Mouse (Mus musculus) liver, embryonic 14.5 days (tissue): Measurements from ENCODE around the gene Bcl11a. TPM values are rescaled to one million over a fixed set of nuclear protein-coding genes. Genes with fewer than 3 reads are reported as not detected.

Experiments
- ATAC-seq: fragments of 200-750 bp; cut with Nextera tagmentation; 2 replicates; pipeline ENCODE4 v1.8.0; 2017; ENCODE audit warnings: moderate number of reproducible peaks, mild to moderate bottlenecking, moderate library complexity; ENCODE audit not compliant: insufficient read depth
- DNase-seq, 3 experiments: peaks; one replicate each; pipeline ENCODE4 v3.0.0-alpha.2; 2012 to 2013; ENCODE audit warnings: low read depth in 3 of 3, low spot score in 3 of 3
- H3K27ac ChIP-seq: fragments of 300-500 bp; sonication (generic); 2 replicates; pipeline ENCODE4 v1.5.1; 2014; ENCODE audit warnings: moderate library complexity, mild to moderate bottlenecking, control low read depth, inconsistent platforms
- H3K27me3 ChIP-seq: fragments of 300-500 bp; sonication (generic); 2 replicates; pipeline ENCODE4 v1.6.1; 2014; ENCODE audit warnings: mild to moderate bottlenecking, low read length, moderate library complexity; ENCODE audit not compliant: control insufficient read depth, insufficient read depth
- H3K36me3 ChIP-seq: fragments of 300-500 bp; sonication (generic); replicated peaks from 2 replicates; pipeline ENCODE4 v1.6.1; 2014; ENCODE audit warnings: low read depth; ENCODE audit not compliant: control insufficient read depth, insufficient read depth
- H3K4me1 ChIP-seq, 2 experiments: fragments of 200-500 bp in 1 of 2; fragments of 300-500 bp in 1 of 2; sonication (generic) in 1 of 2; replicated peaks; 2 replicates each; pipeline ENCODE4 v1.6.1; 2012 to 2014; ENCODE audit warnings: antibody characterized with exemption in 1 of 2, inconsistent platforms in 1 of 2, low read length in 1 of 2; ENCODE audit not compliant: control insufficient read depth in 2 of 2, insufficient read depth in 2 of 2
- H3K4me2 ChIP-seq: fragments of 300-500 bp; sonication (generic); 2 replicates; pipeline ENCODE4 v1.6.1; 2014; ENCODE audit warnings: low read depth, mild to moderate bottlenecking, control low read depth, moderate library complexity
- H3K4me3 ChIP-seq, 2 experiments: fragments of 200-500 bp in 1 of 2; fragments of 300-500 bp in 1 of 2; sonication (generic) in 1 of 2; 2 replicates each; pipeline ENCODE4 v1.5.1; 2012 to 2014; ENCODE audit warnings: low read depth in 2 of 2, low read length in 2 of 2, mild to moderate bottlenecking in 2 of 2, control low read depth in 1 of 2, inconsistent platforms in 1 of 2, moderate library complexity in 1 of 2; ENCODE audit not compliant: insufficient read depth in 1 of 2
- H3K9ac ChIP-seq: fragments of 300-500 bp; sonication (generic); replicated peaks from 2 replicates; pipeline ENCODE4 v1.6.1; 2014; ENCODE audit warnings: mild to moderate bottlenecking, control low read depth, moderate library complexity
- H3K9me3 ChIP-seq: fragments of 300-500 bp; sonication (generic); 2 replicates; pipeline ENCODE4 v1.6.1; 2016; ENCODE audit warnings: low read length, mixed read lengths; ENCODE audit not compliant: control insufficient read depth
- CTCF ChIP-seq: IDR thresholded peaks from 2 replicates; pipeline ENCODE4 v1.5.1; 2016; ENCODE audit warnings: antibody characterized with exemption, low read depth, control low read depth
- EP300 ChIP-seq: IDR thresholded peaks from 2 replicates; pipeline ENCODE4 v1.6.1; 2016; ENCODE audit warnings: antibody characterized with exemption, low read depth
- WGBS: fragments of 180-500 bp; shearing (Covaris S2); extraction: QIAGEN DNeasy Blood & Tissue Kit; methylation state at CpG from one replicate; pipeline ENCODE4 v1.1.7; 2014; ENCODE audit not compliant: insufficient replicate concordance; 5-methylcytosine and 5-hydroxymethylcytosine counted together
- polyA plus RNA-seq, 2 experiments: library from polyadenylated mRNA; depleted of rRNA in 1 of 2; stranded (reverse) in 1 of 2; unstranded in 1 of 2; fragments of >200 nt; fragmentation: Nextera tagmentation in 1 of 2; extraction: Ambion mirVana in 1 of 2; gene quantifications; 2 replicates each; pipeline versions ENCODE4 v1.2.1 to v1.2.3; 2012 to 2014

The Bcl11a gene
- polyA plus RNA-seq, 2 experiments: 13.0 to 29.4 TPM

DNA sequence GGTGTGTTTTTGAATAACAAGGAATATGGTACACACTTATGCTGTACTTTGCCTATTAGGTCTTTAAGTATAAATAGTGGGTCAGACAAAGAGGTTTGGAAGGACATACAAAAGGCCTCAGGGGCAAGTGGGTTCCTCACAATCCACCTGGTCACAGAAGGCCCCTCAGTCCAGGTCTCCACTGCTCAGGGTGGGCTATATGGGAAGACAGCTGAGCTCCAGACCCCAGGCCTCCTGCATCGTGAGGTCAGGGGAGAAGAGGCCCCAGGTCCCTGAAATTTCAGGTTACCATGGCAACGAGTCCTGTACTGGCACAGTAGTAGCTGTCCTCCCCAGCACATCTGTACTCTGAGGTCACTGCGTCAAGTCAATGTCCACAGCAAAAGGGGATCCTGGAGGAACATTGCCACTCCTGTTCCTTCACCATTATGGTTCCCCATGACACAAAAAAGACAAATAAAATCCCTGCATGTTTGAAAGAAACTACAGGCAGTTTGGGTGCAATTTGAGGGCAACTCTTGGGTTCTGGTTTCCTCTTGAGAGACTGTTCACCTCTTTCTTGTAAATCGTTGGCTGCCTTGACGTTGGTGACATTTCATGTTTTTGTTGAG is 93.9 kb downstream of the Bcl11a start:
- H3K4me3 ChIP-seq: no peak overlapping the region
- WGBS: 66% methylated on average over 5 of the region's 5 CpGs
- H3K9me3 ChIP-seq: no peaks in the 10 kb centered on the region
- H3K4me2 ChIP-seq: no peak overlapping the region
- no peaks in the 10 kb centered on the region for H3K27me3 ChIP-seq
- no peak overlapping the region for H3K27ac ChIP-seq
- ATAC-seq (no peak), DNase-seq (no peak)
- H3K4me1 ChIP-seq: no peaks in the 10 kb centered on the region; a peak in 1 of 4 replicates
- TF ChIP-seq CTCF (no peak), EP300 (no peak)
- no peak overlapping the region for H3K9ac ChIP-seq
- H3K36me3 ChIP-seq: no peaks in the 10 kb centered on the region; the same call in 1 of the 2 replicates

DNA sequence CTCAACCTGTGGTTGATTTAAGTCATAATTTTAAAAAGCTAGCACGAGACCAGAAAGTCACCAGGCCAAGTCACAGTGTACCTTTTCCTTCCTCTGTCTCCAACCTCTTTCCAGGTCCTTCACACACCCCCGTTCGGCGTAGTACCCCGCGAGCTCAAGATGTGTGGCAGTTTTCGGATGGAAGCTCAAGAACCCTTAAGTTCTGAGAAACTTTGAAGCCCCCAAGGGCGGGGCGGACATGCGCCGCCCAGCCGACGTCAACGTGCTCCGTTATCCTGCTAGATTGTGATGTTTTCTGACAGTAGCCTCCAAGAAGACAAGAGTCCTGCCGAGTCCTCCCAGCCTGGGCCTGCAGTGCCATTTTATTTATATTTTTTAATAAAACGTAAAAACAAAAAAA is 94.7 kb downstream of the Bcl11a start:
- DNase-seq (no peak), ATAC-seq (no peak)
- Histone ChIP-seq H3K4me2 (no peak overlapping the region), H3K9me3 (no peaks in the 10 kb centered on the region), H3K4me3 (no peak overlapping the region), H3K9ac (no peak overlapping the region), H3K27me3 (no peaks in the 10 kb centered on the region), H3K36me3 (no peaks in the 10 kb centered on the region; the same call in 1 of the 2 replicates), H3K4me1 (no peaks in the 10 kb centered on the region; a peak in 1 of 4 replicates), H3K27ac (no peak overlapping the region)
- TF ChIP-seq CTCF (no peak), EP300 (no peak)
- 84% methylated on average over 17 of the region's 17 CpGs for WGBS

DNA sequence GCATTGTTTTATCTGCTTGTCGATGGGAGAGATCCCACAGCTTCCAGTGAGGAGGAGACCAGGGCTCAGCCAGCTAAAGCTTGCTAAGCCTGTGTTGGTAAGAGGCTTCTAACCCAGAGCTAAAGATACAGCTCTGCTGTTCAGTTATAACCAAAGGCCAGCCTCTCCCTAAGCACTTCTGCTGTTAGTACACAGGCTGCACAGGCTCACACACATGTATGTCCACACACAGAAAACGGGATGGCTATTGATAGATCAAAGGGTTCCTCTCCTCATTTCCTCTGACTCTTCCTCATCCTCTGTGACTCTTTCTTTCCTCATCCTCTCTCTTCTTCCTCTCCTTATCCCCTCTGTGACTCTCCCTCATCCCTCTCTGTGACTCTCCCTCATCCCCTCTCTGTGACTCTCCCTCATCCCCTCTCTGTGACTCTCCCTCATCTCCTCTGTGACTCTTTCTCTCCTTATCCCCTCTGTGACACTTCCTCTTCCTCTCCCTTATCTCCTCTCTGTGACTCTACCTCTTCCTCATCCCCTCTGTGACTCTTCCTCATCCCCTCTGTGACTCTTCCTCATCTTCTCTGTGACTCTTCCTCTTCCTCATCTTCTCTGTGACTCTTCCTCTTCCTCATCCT is 96.4 kb downstream of the Bcl11a start:
- no peak overlapping the region for H3K27ac ChIP-seq
- no peaks in the 10 kb centered on the region; a peak in 1 of 4 replicates for H3K4me1 ChIP-seq
- no peak overlapping the region for H3K4me3 ChIP-seq
- H3K27me3 ChIP-seq: no peaks in the 10 kb centered on the region
- ATAC-seq (peak; percentile 23; the same call in 1 of the 2 replicates), DNase-seq (no peak)
- WGBS: 54% methylated on average over 2 of the region's 2 CpGs
- H3K9ac ChIP-seq: no peak overlapping the region
- H3K36me3 ChIP-seq: no peaks in the 10 kb centered on the region
- no peaks in the 10 kb centered on the region for H3K9me3 ChIP-seq
- TF ChIP-seq EP300: no peak
- no peak for TF ChIP-seq CTCF
- H3K4me2 ChIP-seq: no peak overlapping the region

DNA sequence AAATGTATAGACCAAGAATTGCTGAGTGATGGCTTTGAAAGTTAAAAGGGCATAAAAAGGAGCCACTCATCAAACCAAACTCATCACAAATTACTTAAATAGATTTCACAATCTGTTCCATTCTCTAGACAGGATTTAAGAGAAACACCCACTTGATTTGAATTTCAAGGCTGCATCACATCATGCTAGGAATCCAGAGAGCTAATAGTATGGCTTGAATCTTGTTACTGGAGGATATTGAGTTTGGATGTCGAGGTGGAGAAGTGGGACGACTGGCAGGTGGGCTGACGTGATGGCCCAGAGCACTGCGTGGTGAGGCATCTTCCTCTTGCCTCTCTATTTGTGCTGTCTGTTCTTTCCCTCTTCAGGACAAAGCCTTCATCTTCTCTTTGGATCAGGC is 99.6 kb downstream of the Bcl11a start:
- Histone ChIP-seq H3K4me1 (no peaks in the 10 kb centered on the region; a peak in 1 of 4 replicates), H3K36me3 (no peaks in the 10 kb centered on the region), H3K9ac (no peak overlapping the region), H3K9me3 (no peaks in the 10 kb centered on the region), H3K27ac (no peak overlapping the region), H3K4me3 (no peak overlapping the region), H3K4me2 (no peak overlapping the region), H3K27me3 (no peaks in the 10 kb centered on the region)
- no peak for TF ChIP-seq CTCF
- no peak for TF ChIP-seq EP300
- DNase-seq (no peak), ATAC-seq (no peak)
- WGBS: 62% methylated on average over 4 of the region's 4 CpGs

DNA sequence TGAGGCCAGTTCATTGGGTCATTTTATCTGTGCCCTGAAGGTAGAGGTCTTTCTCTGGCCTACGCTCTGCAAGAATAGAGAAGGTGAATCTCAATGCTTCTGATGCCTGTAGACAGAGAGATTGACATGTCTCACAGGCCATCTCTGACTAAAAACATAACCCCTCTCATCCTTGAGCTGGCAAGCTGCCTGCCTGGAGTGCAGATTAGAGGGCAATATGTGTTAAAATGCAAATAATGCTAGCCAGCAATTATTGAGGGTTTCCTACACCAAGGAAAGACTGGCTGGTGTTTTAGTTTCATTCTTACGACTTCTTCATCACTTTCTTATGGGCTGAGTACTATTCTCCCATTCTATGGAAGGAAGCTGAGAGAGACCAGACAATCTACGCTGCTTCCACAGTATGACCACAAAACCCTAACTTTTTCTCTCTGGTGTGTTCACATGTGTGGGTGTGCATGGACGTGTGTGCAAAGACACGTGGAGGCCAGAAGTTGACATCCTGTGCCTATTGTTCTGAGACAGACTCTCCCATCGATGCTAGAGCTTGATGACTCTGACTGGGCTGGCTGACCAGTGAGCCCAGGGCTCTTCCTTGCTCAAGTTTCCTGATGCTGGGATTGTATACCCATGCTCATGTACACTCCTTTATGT is 101.1 kb downstream of the Bcl11a start:
- WGBS: 74% methylated on average over 6 of the region's 6 CpGs
- no peaks in the 10 kb centered on the region for H3K36me3 ChIP-seq
- no peak overlapping the region for H3K4me3 ChIP-seq
- ATAC-seq: no peak
- H3K9me3 ChIP-seq: no peaks in the 10 kb centered on the region
- DNase-seq: no peak
- H3K9ac ChIP-seq: no peak overlapping the region
- TF ChIP-seq CTCF (no peak), EP300 (no peak)
- no peak overlapping the region for H3K27ac ChIP-seq
- no peak overlapping the region for H3K4me2 ChIP-seq
- H3K4me1 ChIP-seq: no peaks in the 10 kb centered on the region; a peak in 1 of 4 replicates
- H3K27me3 ChIP-seq: no peaks in the 10 kb centered on the region
